Mouse (Mus musculus) CH12.LX (cell line): ENCODE measurements at regions not wholly inside any gene's neighbourhood (a gene's known extent, or its start where the extent isn't known, plus 50 kb on each side); places are given as distances from the start of the nearest gene placed in this dataset.

Experiments used
- CTCF ChIP-seq, 2 experiments: IDR thresholded peaks in 1 of 2; conservative IDR thresholded peaks in 1 of 2; 2 replicates each; pipeline ENCODE4 v1.5.1; 2011 to 2012; ENCODE audit warnings: low read depth in 2 of 2, low read length in 2 of 2, improper control_type of control experiment in 1 of 2, inconsistent platforms in 1 of 2, mild to moderate bottlenecking in 1 of 2, moderate library complexity in 1 of 2
- ELF1 ChIP-seq: IDR thresholded peaks from 2 replicates; pipeline ENCODE4 v1.6.1; 2014; ENCODE audit warnings: low read depth, mild to moderate bottlenecking, inconsistent platforms, low read length, improper control_type of control experiment
- EP300 ChIP-seq: IDR thresholded peaks from 2 replicates; pipeline ENCODE4 v1.6.1; 2011; ENCODE audit warnings: low read length, improper control_type of control experiment
- GABPA ChIP-seq: IDR thresholded peaks from 2 replicates; pipeline ENCODE4 v1.6.1; 2012; ENCODE audit warnings: low read depth, low read length, improper control_type of control experiment, inconsistent platforms; ENCODE audit not compliant: insufficient replicate concordance
- KAT2A ChIP-seq: IDR thresholded peaks from 2 replicates; pipeline ENCODE4 v1.6.1; 2012; ENCODE audit warnings: low read length, improper control_type of control experiment, inconsistent platforms; ENCODE audit not compliant: insufficient replicate concordance
- MAZ ChIP-seq: IDR thresholded peaks from 2 replicates; pipeline ENCODE4 v1.6.1; 2012; ENCODE audit warnings: low read depth, mild to moderate bottlenecking, inconsistent platforms, low read length, improper control_type of control experiment, moderate library complexity
- POLR2A ChIP-seq: IDR thresholded peaks from 2 replicates; pipeline ENCODE4 v1.6.1; 2011; ENCODE audit warnings: low read depth, mild to moderate bottlenecking, improper control_type of control experiment, low read length
- POLR2AphosphoS2 ChIP-seq: IDR thresholded peaks from 2 replicates; pipeline ENCODE4 v1.6.1; 2011; ENCODE audit warnings: low read depth, low read length, improper control_type of control experiment
- RAD21 ChIP-seq: IDR thresholded peaks from 2 replicates; pipeline ENCODE4 v1.6.1; 2011; ENCODE audit warnings: low read depth, mild to moderate bottlenecking, low read length, improper control_type of control experiment, moderate library complexity
- TCF12 ChIP-seq: IDR thresholded peaks from 2 replicates; pipeline ENCODE4 v1.6.1; 2014; ENCODE audit warnings: low read depth, mild to moderate bottlenecking, inconsistent platforms, low read length, improper control_type of control experiment
- UBTF ChIP-seq: IDR thresholded peaks from 2 replicates; pipeline ENCODE4 v1.6.1; 2012; ENCODE audit warnings: low read depth, mild to moderate bottlenecking, inconsistent platforms, low read length, improper control_type of control experiment, moderate library complexity
- USF1 ChIP-seq: IDR thresholded peaks from 2 replicates; pipeline ENCODE4 v1.6.1; 2014; ENCODE audit warnings: low read depth, mild to moderate bottlenecking, inconsistent platforms, low read length, improper control_type of control experiment
- ZC3H11A ChIP-seq: IDR thresholded peaks from 2 replicates; pipeline ENCODE4 v1.6.1; 2012; ENCODE audit warnings: low read depth, mild to moderate bottlenecking, inconsistent platforms, low read length, improper control_type of control experiment

DNA sequence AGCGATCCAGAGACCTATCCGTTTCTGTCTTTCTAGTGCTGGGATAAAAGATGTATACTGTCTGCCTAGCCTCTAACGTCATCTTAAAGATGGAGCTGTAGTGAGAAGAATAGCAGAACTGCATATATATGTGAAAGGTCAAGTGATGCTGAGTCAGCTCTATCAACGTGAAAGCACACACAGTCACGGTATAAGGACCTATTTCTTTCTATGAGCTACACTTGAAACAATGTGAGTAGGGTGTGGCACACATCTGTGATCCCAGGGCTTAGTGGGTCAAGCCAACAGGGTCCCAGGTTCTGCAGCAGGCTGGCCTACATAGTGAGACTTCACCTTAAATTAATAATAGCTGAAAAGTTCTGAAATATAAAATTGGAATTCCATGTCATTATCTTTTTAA, 106.6 kb upstream of the Zfp648 start:
- TF ChIP-seq USF1 (no peak), CTCF (conservative IDR thresholded peaks at IDR 0.05 in 1 of 2, IDR thresholded peaks at IDR 0.05 in 1 of 2; ENCODE audit: low read depth in 2 of 2, low read length in 2 of 2) (no peak), ELF1 (no peak), KAT2A (no peak), RAD21 (no peak), UBTF (no peak), POLR2A (no peak), EP300 (no peak), ZC3H11A (no peak), POLR2AphosphoS2 (no peak), GABPA (no peak), MAZ (no peak), TCF12 (no peak)
